Mouse (Mus musculus) layer of hippocampus, adult 2 months (tissue): ENCODE data around the gene Uba2. TPM values are rescaled to one million over a fixed set of nuclear protein-coding genes. Genes with fewer than 3 reads are reported as not detected.
A peak's percentile ranks its signal among the peaks of the same experiment; 100 is the strongest.
"Not testable (repeated sequence)": the region's sequence is repeated elsewhere in the genome, so short reads cannot be mapped to it uniquely, and the experiment has no call there.

ENCODE experiments used
- DNase-seq, 2 experiments: peaks; one replicate each; pipeline ENCODE4 v3.0.0; 2022; ENCODE audit warnings: low spot score in 2 of 2
- H3K27ac ChIP-seq: fragments of 200-600 bp; 2 replicates; pipeline ENCODE4 v1.8.1; 2022
- H3K4me3 ChIP-seq: fragments of 200-600 bp; 2 replicates; pipeline ENCODE4 v1.8.1; 2022; ENCODE audit warnings: mild to moderate bottlenecking
- CTCF ChIP-seq: fragments of 200-600 bp; conservative IDR thresholded peaks from 2 replicates; pipeline ENCODE4 v1.8.1; 2022; ENCODE audit warnings: antibody characterized with exemption, mild to moderate bottlenecking, moderate library complexity
- total RNA-seq, 2 experiments: library from RNA; stranded (reverse); gene quantifications; 2 replicates each; pipeline ENCODE4 v1.2.3; 2021

Uba2 gene
- total RNA-seq, 2 experiments from 2014 or later = 85.7 to 92.9 TPM

DNA sequence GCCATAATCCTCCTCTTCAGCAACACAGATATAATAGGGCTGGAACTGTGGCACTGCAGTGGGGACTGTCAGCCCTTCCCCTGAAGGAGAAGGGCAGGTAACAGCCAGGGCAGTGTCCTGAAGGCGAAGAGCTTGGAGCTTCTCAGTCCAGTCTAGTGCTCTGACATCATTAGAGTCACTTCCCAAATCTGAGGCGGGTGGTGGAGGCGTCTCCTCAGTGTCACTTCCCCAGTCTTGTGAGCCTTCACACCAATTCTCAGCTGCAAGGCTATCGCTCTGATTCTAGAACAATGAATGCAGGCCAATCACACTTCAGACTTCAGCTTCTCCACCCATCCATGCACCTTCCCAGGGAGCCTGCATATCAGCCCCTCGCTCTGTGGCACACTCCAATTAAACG, 23.4 kb upstream of the Uba2 start:
- no peak overlapping the region for H3K27ac ChIP-seq
- H3K4me3 ChIP-seq = no peak overlapping the region
- TF ChIP-seq CTCF = no peak
- DNase-seq = no peak

DNA sequence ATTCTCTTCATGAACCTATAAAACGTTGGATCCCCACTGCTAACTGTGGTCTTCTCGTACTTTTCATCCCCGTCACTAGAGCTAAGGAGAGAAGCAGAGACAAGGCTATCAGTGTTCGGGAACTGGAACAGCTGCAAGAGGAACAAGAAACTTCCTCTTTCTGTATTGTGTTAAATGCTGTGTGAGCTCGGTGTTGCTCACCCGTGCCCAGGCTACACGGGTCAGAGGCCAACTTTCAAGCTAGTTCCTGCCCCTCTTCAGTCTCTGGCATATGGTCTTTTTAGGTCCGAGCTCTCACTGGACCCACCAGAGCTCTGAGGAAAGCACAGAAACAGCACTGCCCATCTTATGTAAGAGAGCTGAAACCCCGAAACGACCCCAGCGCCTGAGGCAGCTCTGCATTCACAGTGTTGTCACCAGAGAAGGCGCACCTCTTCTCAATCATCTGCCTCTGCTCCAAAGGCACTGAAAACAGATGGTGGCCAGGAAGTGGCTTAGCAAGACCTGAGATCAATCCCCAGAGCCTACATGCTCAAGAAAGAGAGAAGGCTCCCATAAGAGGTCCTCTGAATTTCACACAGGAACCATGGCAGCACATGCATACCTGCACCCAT, 20.1 kb upstream of the Uba2 start:
- Histone ChIP-seq H3K4me3 (no peak overlapping the region), H3K27ac (no peak overlapping the region)
- no peak for TF ChIP-seq CTCF
- no peak for DNase-seq

DNA sequence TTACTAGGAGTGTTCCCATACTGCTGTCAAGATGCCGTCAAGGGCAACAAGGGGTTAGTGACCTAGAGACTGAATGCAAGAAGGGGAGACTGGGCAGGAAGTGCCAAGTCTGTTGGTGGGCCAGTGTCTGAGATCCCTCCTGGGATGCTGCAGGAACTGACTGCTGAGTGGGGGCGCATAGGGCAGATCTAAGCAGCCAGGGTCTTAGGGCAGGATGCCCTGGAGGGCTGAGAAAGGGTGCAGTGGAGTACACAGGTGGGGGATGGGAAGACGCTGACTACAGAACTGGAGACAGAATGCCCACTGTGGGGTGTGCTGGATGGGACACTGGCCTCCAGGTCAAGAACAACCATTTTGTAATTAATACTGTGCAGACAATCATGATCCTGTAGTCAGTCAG, 14.4 kb upstream of the Uba2 start:
- TF ChIP-seq CTCF = no peak

DNA sequence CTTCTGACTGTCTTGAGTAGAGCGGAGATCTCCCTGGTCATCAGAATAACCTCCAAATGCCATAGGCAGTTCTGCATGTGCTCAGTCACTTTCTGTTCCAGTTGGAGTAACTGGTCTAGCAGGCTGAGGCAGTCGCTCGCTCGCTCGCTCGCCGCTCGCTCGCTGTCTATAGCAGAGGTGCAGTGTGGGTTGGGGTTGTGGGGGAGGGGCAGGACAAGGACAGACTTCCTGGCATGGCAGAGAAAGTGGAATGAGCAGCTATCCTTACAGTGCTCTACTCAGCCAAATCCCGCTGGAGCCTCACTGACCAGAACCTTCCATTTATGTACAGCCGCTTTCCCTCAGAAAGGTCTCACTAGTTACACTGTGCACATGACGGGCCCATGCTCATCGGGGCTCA, 14.0 kb upstream of the Uba2 start:
- no peak overlapping the region for H3K4me3 ChIP-seq
- no peak overlapping the region for H3K27ac ChIP-seq
- no peak for DNase-seq
- no peak for TF ChIP-seq CTCF

More for the DNA sequence above, 14.4 kb upstream of the Uba2 start:
- H3K27ac ChIP-seq = no peak overlapping the region
- no peak overlapping the region for H3K4me3 ChIP-seq
- no peak for DNase-seq

DNA sequence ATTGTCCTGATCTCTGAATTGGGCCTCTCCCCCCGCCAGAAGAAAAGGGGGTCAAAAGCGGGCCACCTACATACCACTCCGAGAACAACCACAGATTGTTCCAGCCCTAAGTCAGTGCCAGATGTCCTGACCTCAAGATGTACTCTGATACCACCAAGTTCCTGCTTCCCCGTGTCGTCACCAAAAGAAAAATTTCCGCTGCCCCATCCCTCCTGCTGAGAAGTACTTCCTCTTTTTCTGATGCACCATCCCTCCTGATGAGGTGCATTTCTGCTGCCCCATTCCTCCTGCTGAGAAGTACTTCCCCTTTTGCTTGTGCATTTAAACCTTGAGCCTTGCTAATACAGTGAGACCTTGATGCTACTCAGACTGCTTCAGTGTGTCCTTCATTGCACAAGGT, 6.8 kb upstream of the Uba2 start:
- not testable (repeated sequence) for DNase-seq, H3K4me3 ChIP-seq, H3K27ac ChIP-seq

DNA sequence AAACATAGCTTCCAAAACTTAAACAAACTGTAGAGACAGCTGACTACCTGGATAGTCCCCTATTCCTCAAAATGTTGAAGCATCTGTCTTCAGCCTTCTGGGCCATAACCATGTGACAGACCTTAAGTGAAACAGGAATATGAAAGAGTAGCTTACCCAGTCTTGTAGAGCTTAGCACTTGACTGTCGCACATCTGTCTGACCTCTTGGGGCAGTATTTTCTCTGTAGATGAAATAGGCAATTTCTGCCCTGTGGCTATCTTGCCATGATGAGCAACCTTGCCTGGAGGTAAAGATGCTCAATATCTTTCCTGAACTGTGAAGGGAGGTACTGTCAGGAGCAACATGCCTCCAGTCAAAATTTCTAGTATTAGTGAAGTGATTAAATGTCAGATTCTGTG, 2.9 kb upstream of the Uba2 start:
- DNase-seq = no peak
- Histone ChIP-seq H3K27ac (no peak overlapping the region), H3K4me3 (no peak overlapping the region)
- TF ChIP-seq CTCF = peak; percentile 25; the same call in 1 of the 2 replicates

DNA sequence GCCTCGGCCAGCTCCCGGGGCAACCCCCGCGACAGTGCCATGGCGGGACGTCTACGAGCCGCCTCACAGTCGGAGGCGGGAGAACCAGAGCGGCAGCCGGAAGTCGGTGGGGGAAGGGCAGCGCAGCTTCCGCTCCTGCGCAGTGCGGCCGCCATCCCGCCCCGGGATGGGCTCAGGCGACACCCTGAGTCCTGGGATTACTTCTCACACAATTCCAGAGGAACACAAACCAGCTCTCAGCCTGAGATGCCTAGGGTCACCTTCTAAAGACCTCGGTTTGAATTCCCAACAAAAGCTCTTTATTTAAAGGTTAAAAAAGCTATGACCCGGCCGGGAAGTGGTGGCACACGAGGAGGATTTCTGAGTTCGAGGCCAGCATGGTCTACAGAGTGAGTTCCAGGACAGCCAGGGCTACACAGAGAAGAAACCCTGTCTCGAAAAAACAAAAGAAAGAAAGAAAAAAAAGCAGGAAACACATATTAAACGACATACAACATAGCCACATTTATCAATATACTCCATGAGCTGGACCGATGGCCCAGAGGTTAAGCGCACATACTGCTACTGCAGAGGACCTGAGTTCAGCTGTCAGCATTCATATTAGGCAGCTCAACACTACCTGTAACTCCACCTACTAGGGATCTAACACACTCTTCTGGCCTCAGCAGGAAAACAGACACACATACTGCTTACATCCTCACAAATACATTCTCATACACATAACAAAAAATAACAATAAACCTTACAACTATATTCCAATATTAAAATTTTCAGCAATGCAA, 738 bp downstream of the Uba2 start:
- TF ChIP-seq CTCF = peak; percentile 12; the same call in 1 of the 2 replicates
- Histone ChIP-seq H3K27ac (peak overlapping the region; percentile 93), H3K4me3 (peak overlapping the region; percentile 78)
- DNase-seq = peak; percentile 92 to 94

DNA sequence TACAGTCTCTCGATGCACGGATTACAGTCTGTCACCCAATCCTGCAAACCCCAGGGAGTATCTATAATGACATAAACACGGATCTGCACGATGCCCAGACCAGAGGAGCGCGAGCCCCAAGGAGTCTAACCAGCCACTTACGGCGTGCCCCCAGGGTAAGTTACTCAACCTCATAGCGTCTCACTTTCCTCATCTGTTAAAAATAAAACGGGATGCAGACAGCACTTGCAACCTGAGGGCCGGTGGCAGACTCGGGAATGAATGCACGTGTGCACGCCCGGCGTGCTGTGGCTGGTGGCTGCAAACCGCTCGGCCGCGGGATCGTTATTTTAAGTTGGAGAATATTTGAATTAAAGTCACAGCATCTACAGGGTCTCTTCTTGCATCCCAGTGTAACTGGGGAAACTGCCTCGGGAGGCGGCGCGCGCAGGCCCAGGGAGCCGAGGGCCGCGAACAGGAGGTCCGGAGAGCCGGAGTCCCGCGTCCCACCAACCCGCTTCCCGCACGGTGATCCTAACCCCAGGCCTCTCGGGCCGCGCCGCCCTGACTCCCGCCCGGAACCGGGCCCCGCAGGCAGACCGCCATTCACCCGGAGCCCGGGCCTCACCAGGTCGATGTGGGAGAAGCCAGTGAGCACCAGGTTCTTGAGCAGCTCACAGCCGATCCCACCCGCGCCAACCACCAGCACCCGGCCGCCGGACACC, 1.5 kb downstream of the Uba2 start:
- no peak for DNase-seq
- H3K27ac ChIP-seq = peak overlapping the region; percentile 93
- peak overlapping the region; percentile 78 for H3K4me3 ChIP-seq
- TF ChIP-seq CTCF = no peak

DNA sequence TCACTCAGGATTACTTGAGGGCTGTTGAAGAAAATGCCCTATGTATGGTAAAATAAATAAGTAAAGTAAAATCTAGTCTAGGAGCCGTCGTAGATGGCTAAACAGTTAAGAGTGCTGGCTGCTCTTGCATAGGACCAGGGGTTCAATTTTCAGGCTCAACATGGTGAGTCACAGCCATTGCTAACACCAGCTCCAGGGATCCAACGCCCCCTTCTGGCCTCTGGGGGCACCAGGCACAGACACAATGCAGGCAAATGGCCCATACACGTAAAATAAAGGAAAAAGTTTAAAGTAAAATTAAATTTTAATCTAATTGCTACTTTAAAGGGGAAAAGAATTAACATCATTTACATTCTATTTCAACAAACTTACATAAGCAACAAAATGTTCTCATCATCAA, 2.5 kb downstream of the Uba2 start:
- DNase-seq = no peak
- TF ChIP-seq CTCF = peak; percentile 67
- H3K4me3 ChIP-seq = peak overlapping the region; percentile 78
- H3K27ac ChIP-seq = no peak overlapping the region

DNA sequence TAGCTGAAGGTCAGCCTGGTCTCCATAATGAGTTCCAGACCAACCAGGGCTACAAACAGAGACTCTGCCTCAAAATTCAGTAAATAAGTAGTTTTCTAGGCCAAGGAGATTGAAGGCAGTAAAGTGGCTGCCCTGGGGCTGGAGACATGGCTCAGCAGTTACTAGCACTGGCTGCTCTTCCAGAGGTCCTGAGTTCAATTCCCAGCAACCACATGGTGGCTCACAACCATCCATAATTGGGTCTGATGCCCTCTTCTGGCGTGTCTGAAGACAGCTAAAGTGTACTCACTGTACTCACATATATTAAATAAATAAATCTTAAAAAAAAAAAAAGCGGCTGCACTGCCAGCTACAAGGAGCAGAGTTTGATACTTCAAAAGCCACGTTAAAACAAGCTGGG, 3.4 kb downstream of the Uba2 start:
- DNase-seq = no peak
- TF ChIP-seq CTCF = peak; percentile 24; the same call in 1 of the 2 replicates
- H3K27ac ChIP-seq = no peak overlapping the region
- no peak overlapping the region for H3K4me3 ChIP-seq

DNA sequence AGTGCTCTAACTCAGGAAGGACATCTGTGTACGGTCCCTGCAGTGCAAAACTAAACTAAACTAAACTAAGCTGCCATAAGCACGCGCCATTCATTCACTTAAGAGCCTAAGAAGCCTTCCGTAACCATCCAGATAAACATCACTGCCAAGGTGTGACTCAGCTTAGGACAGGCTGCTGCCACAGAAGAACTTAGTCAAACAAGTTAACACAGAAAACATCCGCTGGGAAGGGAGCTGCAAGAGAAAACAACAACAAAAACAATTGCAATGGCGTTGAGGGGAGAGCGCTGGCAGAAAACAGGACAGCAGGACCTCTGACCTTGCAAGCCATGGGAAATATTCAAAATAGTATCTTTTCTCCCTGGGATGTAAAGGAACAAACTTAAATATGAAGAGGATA, 4.7 kb downstream of the Uba2 start:
- no peak for TF ChIP-seq CTCF
- DNase-seq = no peak
- H3K4me3 ChIP-seq = no peak overlapping the region
- H3K27ac ChIP-seq = no peak overlapping the region

DNA sequence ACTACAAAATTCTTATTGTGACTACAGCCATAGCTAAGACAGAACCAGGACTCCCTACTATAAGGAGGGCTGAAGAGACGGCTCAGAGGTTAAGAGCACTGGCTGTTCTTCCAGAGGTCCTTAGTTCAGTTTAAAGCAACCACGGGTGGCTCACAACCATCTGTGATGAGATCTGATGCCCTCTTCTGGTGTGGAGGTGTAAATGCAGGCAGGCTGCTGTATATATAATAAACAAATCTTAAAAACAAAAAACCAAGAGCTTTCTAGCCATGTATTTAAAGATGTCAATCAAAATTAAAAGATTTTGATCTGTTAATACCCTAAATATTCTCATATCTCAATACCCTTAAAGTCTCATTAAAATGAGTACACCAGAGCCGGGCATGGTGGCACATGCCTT, 10.2 kb downstream of the Uba2 start:
- peak; percentile 64 for TF ChIP-seq CTCF
- Histone ChIP-seq H3K27ac (no peak overlapping the region), H3K4me3 (no peak overlapping the region)
- DNase-seq = no peak

DNA sequence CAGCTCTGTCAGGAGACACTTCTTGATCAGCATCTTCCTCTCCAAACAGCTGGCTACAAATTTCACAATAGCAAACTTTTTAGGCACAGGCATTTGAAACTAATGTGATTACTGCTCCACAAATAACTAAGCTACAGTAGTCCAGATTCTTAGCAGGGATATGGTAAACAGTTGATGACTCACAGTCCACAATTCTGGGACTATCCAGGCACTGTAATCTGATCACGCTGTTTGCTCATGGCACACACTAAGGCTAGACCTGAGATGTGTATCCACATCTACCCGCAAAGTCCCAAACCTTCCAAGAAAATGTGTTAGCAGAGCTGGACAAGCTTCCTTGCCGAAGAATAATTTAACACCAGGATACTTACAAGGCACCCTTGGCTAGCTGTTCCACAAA, 11.4 kb downstream of the Uba2 start:
- Histone ChIP-seq H3K4me3 (no peak overlapping the region), H3K27ac (no peak overlapping the region)
- no peak for DNase-seq
- TF ChIP-seq CTCF = no peak
